Mouse (Mus musculus): ENCODE results near the gene Gdf9.
A peak's percentile ranks its signal among the peaks of the same experiment; 100 is the strongest.

GRCm38 (mm10) chr11:53443861-53444260, 13.0 kb downstream of the Gdf9 start:
- TF ChIP-seq POLR2A (IDR thresholded peaks at IDR 0.05; ENCODE audit: borderline replicate concordance, control insufficient read depth, low read depth, low read length), result no peak
- TF ChIP-seq CTCF (IDR thresholded peaks at IDR 0.05; ENCODE audit: control insufficient read depth, insufficient read depth, low read length), result peak; percentile 45; the same call in 1 of the 2 replicates
